Mouse (Mus musculus): ENCODE measurements around the gene Smad3. TPM values are rescaled to one million over a fixed set of nuclear protein-coding genes. Genes with fewer than 3 reads are reported as not detected.

Smad3 gene
- total RNA-seq, 2 experiments from 2014 or later = 15.9 to 19.7 TPM

GRCm38 (mm10) chr9:63677621-63678020 lies 80.2 kb downstream of the Smad3 start:
- no peak for ATAC-seq (replicated peaks; ENCODE audit: low FRiP score, low TSS enrichment, poor library complexity, severe bottlenecking)

- ATAC-seq (replicated peaks; ENCODE audit: low FRiP score, low TSS enrichment, poor library complexity, severe bottlenecking) = no peak
Observed at GRCm38 (mm10) chr9:63674613-63675012, 83.2 kb downstream of the Smad3 start.

GRCm38 (mm10) chr9:63673494-63673805 lies 84.3 kb downstream of the Smad3 start:
- no peak for ATAC-seq (replicated peaks; ENCODE audit: low FRiP score, low TSS enrichment, poor library complexity, severe bottlenecking)

DNA sequence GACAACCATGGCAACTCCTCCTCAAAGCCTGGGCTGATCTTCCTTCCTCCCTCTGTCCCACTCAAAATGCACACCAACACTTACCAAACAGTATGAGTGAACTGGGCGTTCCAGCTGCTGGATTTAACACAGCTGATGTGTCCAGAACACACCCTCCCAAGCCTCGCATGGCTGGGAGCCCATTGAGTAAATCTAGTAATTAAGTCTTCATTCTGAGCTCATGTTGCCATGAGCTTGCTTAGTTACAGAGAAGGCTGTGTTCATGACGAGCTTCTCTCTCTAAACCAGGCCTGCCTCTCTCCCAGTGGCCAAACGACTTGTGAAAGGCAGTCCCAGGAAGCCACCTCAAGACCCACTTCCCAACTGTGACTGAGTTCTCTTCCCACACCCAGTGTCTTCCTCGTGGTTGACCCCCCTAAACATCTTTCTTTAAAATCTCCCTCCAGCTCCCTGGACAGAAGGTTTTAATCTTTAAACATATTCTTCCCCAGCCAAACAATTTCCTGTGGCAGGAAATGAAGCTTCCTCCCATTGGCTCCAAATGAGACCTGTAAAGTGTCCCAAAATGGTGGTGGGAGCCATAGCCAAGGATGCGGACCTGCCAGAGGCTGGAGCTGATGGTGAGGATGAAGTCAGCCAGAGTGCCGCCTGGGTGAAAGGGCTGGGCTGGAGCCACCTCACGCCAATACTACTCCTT lies 84.8 kb downstream of the Smad3 start:
- ATAC-seq (replicated peaks; ENCODE audit: low FRiP score, low TSS enrichment, poor library complexity, severe bottlenecking) = no peak

DNA sequence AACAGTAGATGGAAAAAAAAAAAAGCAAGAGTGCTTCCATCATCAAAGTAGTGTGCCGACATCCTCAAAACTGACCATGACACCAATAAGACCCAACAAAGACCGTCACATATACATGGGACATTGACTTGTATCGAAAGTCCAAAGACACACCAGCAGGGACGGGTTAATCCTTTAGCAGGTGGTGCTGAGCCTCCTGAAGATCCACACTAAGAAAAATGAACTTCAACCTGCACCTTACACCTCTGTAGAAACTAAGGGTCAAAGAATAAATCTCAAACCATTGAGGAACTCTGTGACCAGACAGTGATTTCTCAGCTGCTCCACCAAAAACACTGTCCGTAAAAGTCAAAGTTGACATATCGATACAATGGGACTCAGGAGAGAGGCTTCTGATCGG lies 88.0 kb downstream of the Smad3 start:
- no peak for ATAC-seq (replicated peaks; ENCODE audit: low FRiP score, low TSS enrichment, poor library complexity, severe bottlenecking)

DNA sequence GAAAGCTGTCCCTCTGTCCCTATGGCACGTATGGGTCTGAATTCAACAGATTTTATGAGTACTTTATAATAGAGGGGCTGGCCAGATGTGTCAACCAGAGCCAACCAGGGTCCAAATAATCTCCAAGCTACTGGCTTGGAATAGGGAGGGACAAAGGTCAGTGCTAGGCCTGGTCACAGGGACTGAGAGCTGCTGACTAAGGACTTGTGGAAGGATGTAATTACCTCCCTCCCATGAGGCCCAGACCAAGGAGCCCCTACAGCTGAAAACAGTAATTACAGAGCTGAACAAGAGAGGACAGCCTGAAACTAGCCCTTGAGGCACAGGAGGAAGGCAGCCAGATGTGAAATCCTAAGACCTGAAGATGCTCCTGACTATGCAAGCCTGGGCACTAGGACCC lies 89.2 kb downstream of the Smad3 start:
- ATAC-seq (replicated peaks; ENCODE audit: low FRiP score, low TSS enrichment, poor library complexity, severe bottlenecking) = no peak

DNA sequence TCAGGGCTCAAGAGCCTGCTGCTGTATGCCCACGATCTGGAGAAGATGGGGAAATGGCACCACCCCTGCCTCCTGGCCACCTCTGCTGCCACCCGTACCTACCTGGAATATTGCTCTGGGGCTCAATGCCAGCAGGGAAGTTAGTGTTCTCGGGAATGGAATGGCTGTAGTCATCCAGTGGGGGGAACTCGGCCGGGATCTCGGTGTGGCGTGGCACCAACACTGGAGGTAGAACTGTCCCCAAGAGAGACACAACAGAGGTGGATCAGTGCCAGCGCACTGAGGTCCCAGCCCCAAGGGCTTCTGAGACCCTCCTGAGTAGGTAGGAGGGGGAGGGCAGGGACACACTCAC lies 90.4 kb downstream of the Smad3 start:
- ATAC-seq (replicated peaks; ENCODE audit: low FRiP score, low TSS enrichment, poor library complexity, severe bottlenecking) = no peak

DNA sequence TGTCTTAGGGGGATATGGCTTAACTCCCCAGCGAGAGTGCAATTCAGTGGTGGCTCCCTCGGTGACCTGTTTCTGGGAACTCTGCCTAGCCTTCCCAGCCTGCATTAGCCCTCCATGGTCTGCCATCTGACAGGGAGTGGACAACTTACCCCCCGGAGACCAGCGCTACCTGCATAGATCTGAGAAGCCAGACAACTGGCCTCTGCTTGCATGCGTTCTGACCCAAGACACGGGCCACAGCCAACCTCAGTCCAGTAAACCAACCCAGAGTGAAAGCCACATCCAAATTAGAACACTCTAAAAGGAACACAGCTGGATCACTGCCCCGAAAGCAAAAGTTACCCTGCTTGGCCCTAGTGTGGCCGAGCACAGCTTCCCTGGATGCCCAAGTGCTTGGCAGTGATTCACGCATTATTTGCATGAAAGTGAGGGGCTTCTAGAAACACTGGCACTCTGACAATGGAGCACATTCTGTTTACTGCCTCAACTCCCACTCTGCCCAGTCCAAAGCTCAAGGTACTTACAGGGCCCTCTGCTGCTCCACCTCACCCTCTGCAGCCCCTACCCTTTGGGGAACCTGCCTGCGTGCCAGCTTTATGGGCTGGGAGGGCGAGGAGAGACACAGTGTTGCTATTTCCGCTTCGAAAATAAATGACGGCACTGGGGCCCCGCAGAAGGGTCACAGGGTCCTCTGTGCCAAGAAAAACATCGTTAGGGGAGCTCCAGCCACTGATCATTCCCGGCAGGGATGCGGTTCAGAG lies 91.0 kb downstream of the Smad3 start:
- no peak for ATAC-seq (replicated peaks; ENCODE audit: low FRiP score, low TSS enrichment, poor library complexity, severe bottlenecking)

DNA sequence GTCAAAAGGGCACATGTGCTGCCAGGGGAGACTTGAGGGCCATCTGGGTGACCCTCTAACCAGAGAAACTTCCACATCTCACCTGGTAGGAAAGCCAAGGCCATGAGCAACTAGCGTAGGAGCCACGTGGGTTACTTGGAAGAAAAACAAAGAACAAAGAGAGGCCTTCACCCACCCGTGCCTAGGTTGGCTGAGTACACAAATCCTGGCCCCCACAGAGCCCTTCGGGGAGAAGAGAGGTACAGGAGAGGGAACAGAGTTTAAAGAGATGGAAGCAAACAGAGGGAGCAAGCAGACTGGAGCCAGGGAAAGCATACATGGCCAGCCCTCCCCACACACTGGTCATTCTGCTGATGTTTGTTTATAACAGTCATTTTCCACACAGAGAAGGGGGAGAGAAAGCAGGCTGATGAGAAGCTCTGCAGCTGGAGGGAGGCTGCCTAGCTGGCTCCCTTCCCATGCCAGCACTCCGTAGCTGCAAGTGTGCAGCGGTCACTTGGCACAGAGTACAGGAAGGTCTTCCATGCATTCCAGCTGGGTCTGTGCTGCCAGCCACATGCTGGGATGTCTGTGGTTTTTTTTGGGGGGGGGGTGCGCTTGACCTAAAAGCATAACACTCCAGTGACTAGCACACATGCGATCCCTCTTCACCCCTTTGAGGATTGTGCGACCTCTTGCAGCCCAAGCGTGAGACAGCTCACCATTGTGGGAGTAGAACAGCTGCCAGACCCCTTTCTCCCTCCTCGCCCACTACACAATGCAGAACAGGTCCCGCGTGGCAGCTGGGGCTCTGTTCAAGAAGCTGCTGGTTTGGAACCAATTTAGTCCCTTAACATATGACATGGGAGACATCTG lies 92.8 kb downstream of the Smad3 start:
- no peak for ATAC-seq (replicated peaks; ENCODE audit: low FRiP score, low TSS enrichment, poor library complexity, severe bottlenecking)

DNA sequence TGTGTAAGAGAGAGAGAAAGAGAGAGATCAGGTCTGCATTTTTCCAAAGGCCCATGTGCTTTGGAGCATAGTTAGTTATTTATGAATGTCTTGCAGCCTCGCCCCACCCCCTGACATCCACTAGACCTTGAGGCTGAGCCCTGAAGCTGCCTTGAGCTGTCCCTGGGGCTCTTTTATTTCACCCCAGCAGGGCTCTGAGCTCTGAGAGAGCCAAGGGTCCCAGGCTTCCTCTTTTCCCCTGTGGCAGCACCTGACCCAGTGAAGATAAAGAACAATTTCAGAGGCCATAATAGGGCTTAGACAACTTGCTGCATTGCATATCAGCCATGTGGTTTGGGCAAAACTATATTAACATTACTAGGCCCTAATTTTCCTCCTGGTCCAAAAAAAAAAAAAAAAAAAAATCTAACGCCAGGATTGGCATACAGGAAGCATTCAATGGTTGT lies 93.5 kb downstream of the Smad3 start:
- ATAC-seq (replicated peaks; ENCODE audit: low FRiP score, low TSS enrichment, poor library complexity, severe bottlenecking) = no peak

GRCm38 (mm10) chr9:63663222-63663621 lies 94.6 kb downstream of the Smad3 start:
- no peak for ATAC-seq (replicated peaks; ENCODE audit: low FRiP score, low TSS enrichment, poor library complexity, severe bottlenecking)

DNA sequence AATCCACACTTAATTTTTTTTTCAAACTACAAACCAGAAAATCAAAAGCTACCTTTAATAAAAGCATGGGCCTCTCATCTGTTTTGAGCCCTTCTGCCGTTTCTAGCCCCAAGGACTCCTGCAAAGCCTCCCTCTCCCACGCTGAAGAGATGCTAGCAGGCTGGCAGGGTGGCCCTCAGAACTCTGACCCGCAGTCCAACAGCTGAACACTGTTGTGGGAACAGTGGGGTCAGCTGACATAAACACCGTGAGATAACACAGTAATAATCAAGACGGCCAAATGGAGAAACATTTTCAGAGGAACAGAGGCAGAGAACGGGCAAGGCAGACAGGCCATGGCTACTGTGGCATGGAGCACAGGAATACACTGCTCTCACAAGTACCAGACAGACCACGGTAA lies 95.0 kb downstream of the Smad3 start:
- no peak for ATAC-seq (replicated peaks; ENCODE audit: low FRiP score, low TSS enrichment, poor library complexity, severe bottlenecking)

GRCm38 (mm10) chr9:63660691-63661090 lies 97.1 kb downstream of the Smad3 start:
- no peak for ATAC-seq (replicated peaks; ENCODE audit: low FRiP score, low TSS enrichment, poor library complexity, severe bottlenecking)

DNA sequence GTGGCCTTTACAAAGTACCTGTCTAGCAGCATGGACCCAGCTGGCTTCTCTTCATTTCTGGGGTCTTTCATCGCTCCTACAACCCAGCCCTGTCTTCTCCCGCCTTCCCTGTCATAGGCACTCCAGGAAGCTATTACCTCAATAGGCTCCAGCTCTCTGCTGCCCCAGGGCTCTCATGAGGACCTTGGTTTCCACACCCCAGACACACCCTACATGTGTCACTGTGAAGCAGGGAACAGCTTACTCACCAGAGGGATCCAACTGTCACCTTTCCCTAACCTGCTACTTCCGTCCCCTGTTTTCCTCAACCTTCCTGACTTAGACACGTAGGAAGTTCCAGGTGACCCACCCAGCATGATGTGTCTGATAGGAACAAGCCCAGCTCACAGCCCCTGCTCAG lies 97.7 kb downstream of the Smad3 start:
- ATAC-seq (replicated peaks; ENCODE audit: low FRiP score, low TSS enrichment, poor library complexity, severe bottlenecking) = no peak

DNA sequence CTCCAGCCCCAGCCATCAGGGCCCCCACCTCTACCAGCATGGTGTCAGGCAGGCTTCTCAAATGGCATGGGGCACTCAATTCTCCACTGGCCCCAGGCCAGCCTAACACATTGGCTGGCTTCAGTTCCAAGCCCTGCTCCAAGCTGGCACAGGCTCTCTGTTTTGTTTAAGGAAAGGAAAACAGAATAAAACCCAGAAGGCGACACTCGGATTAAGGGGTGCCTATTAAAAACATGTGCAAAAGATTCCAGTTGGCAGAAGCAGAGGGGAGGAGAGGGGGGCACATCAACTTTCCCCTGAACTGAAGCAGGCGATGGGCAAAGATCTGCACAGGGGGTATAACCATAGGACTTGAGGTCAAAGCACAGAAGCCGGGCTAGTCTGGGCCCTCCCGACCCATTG lies 98.8 kb downstream of the Smad3 start:
- ATAC-seq (replicated peaks; ENCODE audit: low FRiP score, low TSS enrichment, poor library complexity, severe bottlenecking) = no peak

GRCm38 (mm10) chr9:63658436-63658835 lies 99.4 kb downstream of the Smad3 start:
- ATAC-seq (replicated peaks; ENCODE audit: low FRiP score, low TSS enrichment, poor library complexity, severe bottlenecking) = no peak

GRCm38 (mm10) chr9:63657167-63657566 lies 100.6 kb downstream of the Smad3 start:
- no peak for ATAC-seq (replicated peaks; ENCODE audit: low FRiP score, low TSS enrichment, poor library complexity, severe bottlenecking)

- no peak for ATAC-seq (replicated peaks; ENCODE audit: low FRiP score, low TSS enrichment, poor library complexity, severe bottlenecking)
Observed at GRCm38 (mm10) chr9:63655092-63655491, 102.7 kb downstream of the Smad3 start.

DNA sequence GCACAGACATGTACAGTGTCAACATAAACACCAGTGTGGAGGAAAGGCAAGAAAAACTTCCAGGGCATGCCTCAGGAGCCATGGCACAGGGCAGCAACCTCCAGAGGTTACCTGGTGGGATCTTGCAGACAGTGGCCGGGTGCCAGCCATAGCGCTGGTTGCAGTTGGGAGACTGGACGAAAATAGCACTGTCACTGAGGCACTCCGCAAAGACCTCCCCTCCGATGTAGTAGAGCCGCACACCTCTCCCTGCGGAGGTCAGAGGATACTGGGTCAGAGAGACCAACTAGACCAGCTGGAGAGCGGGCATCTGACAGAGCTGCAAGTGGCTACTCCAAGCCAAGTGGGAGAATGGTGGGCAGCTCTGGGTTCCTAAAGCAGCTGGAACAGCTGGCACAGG lies 103.2 kb downstream of the Smad3 start:
- ATAC-seq (replicated peaks; ENCODE audit: low FRiP score, low TSS enrichment, poor library complexity, severe bottlenecking) = no peak

DNA sequence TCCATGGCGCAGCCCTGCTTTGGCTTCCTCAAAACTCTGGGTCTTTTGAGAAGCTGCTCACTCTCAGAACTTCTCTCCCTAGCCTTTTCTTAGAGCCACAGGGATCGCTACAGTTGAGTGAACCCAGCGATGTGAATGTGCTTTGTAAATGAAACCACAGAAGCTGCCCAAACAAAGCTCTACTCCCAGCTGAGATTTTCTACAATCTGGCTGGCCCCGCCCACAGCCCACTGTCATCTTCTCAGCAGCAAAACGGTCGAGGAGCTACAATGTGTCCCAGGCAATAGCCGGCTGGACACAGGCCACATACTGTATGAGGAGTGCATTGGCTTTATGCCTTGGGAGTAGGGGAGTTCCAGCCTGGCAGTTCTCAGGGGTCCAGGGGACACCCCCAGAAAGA lies 104.1 kb downstream of the Smad3 start:
- no peak for ATAC-seq (replicated peaks; ENCODE audit: low FRiP score, low TSS enrichment, poor library complexity, severe bottlenecking)

DNA sequence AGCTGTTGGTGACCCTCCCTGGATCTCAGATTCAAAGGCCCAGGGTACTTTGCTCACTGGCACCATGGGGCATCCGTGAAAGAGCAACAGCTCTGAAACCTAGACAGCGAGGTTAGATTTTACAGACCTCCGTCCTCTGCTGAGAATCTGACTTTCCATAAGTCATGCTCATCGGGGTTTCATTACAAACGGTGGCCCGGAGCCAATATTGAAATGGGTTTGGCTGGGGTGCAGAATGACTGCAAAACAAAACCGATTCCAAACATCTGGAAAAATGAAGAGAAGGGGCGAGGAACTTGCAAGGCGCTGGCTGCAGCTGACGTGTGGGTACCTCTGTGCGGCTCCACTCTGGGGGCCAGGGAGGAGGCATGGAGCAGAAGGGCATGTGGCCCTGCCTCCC lies 106.2 kb downstream of the Smad3 start:
- ATAC-seq (replicated peaks; ENCODE audit: low FRiP score, low TSS enrichment, poor library complexity, severe bottlenecking) = no peak
